Mouse (Mus musculus): ENCODE data around the gene Wbp1. TPM values are rescaled to one million over a fixed set of nuclear protein-coding genes. Genes with fewer than 3 reads are reported as not detected.

Wbp1 gene
- total RNA-seq, 2 experiments from 2014 or later, result 52.7 to 62.3 TPM

DNA sequence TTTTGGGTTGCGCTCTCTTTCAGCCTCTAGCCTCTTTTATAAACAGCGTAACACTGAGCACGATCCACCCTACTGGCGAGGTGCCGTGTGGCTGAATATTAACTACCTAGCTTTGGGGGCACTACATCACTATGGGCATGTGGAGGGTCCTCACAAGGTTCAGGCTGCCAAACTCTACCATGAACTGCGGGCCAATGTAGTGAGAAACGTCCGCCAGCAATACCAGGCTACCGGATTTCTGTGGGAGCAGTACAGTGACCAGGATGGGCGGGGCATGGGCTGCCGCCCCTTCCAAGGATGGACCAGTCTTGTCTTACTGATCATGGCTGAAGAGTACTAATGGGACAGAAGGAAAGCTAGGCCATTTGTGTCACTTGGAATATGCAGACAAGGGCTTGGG is 3.0 kb downstream of the Wbp1 start:
- no peak for DNase-seq (ENCODE audit: low spot score in 2 of 2)

DNA sequence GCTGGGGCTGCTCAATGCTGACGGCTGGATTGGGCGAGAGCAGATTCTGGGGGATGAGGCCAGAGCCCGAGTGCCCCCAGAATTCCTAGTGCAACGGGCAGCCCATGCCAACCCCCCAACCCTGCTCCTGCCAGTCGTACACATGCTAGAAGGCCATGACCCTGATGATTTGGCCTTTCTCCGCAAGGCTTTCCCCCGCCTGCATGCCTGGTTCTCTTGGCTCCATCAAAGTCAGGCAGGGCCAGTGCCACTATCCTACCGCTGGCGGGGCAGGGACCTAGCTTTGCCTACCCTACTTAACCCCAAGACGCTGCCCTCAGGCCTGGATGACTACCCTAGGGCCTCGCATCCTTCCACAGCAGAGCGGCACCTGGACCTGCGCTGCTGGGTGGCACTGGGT is 3.7 kb downstream of the Wbp1 start:
- no peak for DNase-seq (ENCODE audit: low spot score in 2 of 2)

DNA sequence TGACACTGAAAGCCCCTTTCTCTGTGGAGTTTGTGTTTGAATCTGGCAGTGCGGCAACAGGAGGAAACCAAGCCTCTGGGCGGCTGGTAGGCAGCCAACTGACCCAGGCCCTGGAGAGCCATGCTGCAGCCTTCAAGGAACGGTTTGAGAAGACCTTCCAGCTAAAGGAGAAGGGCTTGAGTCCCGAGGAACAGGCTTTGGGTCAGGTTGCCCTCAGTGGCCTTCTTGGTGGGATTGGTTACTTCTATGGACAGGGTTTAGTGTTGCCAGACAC is 4.3 kb downstream of the Wbp1 start:
- no peak for DNase-seq (ENCODE audit: low spot score in 2 of 2)

DNA sequence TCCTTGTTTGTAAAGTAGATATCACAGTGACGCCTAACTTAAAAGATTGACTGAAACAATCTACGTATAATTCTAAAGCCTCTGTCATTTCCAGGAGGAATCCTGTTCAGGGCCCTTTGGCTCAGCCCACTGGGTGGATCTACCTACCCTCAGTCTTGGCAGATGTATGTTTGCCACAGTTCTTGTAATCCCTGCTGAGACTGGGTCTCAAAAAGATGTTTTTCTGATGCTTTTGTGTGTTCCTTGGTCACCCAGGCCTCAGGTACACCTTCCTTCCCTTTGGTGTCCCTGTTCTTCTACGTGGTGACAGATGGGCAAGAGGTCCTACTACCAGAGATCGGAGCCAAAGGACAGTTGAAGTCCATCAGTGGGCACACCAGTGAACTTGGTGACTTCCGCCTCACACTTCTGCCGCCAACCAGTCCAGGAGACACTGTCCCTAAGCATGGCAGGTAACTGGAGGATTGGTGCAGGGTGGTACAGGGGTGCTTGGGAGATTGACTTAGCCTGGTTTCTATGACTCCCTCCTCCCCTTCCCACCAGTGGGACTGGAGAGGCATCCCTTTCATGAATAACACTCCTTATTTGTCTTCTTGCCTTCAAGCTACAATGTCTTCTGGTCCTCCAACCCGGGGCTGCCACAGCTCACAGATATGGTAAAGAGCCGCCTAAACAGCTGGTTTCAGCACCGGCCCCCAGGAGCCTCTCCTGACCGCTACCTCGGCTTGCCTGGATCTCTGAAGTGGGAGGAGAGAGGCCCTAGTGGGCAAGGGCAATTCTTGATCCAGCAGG is 4.8 kb downstream of the Wbp1 start:
- DNase-seq (ENCODE audit: low spot score in 2 of 2), result no peak

DNA sequence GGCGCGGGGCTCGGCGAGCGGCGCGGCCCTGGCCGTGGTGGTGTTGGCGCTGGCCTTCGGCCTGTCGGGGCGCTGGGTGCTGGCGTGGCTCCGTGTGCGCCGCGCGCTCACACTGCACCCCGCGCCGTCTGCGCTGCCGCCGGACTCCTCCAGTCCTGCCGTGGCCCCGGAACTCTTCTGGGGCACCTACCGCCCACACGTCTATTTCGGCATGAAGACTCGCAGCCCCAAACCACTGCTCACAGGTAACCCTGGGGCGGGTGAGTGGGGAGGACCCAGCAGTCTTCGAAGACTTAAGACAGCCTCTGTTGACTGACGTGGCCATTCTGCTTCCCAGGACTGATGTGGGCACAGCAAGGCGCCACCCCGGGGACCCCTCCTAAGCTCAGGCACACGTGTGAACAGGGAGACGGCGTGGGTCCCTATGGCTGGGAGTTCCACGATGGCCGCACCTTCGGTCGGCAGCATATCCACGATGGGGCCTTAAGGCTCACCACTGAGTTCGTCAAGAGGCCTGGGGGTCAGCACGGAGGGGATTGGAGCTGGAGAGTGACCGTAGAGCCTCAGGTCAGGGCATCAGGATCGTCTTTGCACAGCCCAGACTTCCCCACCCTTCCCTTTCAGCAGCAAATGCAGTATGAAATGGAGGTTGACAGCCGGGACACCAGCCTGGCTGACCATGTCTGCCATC is 5.5 kb downstream of the Wbp1 start:
- peak in 1 of 2 experiments; percentile 38 for DNase-seq (ENCODE audit: low spot score in 2 of 2)

DNA sequence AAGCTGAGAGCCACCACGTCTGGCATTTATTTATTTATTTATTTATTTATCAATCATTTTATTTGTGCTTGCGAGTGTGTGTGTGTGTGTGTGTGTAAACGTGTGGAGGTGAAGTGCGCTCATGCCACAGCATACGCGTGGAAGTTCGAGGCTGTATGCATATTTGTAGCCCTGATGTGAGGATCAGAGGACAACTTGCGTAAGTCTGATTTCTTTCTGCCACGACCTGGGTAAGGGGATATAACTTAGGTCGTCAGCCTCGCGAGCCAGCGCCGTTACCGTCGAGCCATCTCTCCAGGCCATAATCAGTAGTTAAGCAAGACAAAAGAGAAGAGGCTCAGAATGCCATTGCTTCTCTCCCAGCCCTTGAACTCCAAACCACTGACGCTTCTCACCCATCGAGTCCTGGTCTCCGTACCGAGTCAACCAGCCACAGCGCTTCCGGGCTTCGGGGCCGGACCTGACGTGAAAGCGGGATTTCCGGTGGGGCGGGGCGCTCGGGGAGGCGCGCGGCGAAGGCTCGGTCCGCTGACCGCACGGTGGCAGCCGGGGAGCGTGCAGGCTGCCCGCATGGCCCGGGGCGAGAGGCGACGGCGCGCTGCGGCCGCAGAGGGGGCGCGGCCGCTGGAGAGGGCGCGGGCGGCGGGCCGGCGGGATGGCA is 6.2 kb downstream of the Wbp1 start, which contains the start of gene Mogs:
Gene Mogs (plus strand): TSS at position 486 of the 661 bp plus-strand sequence.
- peak; percentile 91 to 95 for DNase-seq (ENCODE audit: low spot score in 2 of 2)

DNA sequence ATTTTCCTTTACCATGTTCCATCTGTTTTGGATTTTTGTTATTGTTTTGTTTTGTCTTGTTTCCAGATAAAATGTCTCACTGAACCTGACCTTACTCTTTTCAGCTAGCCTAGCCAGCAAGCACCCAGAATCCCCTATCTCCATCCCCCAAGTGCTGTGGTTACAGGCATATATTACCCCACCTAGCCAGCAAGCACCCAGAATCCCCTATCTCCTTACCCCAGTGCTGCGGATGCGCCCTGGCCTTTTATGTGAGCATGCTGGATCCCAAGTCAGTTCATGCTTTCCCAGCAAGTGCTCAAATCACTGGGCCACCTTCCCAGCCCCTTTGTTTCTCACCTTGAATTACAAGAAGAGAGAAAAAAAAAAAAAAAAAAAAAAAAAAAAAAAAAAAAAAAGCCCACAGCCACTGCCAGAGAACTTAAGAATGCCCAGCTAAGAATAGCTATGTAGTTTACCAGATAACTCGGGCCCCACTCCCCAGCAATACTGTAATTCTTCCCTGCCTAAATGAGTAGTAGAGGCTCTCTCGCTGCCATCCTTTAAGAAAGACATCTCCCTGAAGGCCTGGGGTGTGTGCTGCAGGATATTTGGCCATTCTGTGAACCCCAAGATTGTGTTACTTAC is 9.7 kb downstream of the Wbp1 start:
- DNase-seq (ENCODE audit: low spot score in 2 of 2), result no peak

DNA sequence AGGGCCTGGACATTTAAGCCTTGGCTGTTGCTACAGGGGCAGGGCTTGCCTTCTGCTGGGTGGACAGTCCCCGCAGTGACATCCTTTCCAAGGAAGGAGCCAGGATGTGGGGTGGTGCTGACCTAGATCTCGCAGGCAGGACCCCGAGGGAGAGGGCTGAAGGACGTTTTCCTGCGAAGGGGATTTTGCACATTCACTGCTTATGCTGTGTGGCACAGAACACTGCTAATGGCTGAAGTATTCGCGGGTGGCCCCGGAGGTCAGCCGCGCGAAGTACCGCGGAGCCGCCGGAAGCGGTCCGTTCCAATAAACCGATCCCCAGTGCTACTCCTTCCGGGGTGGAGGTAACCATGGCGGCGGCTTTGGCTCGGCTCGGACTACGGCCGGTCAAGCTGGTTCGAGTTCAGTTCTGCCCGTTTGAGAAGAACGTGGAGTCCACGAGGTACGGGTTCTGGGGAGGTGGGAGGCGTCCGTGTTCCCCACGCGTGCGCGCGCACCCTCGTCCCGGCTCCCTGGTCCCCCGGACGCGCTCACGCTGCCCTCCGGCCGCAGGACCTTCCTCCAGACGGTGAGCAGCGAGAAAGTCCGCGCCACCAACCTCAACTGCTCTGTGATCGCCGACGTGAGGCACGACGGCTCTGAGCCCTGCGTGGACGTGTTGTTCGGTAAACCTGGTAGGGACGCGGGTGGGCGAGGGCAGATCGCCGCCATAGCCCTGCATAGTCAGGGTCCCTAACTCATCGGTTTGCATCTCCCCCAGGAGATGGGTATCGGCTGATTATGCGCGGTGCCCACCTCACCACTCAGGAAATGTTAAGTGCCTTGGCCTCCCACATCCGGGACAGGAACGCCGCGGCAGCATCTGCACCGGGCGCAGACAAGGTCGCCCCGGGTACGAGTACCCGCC is 12.3 kb downstream of the Wbp1 start, which contains the start of gene Mrpl53:
Gene Mrpl53 (plus strand): TSS at position 279 of the 907 bp plus-strand sequence.
- peak; percentile 64 to 86 for DNase-seq (ENCODE audit: low spot score in 2 of 2)

DNA sequence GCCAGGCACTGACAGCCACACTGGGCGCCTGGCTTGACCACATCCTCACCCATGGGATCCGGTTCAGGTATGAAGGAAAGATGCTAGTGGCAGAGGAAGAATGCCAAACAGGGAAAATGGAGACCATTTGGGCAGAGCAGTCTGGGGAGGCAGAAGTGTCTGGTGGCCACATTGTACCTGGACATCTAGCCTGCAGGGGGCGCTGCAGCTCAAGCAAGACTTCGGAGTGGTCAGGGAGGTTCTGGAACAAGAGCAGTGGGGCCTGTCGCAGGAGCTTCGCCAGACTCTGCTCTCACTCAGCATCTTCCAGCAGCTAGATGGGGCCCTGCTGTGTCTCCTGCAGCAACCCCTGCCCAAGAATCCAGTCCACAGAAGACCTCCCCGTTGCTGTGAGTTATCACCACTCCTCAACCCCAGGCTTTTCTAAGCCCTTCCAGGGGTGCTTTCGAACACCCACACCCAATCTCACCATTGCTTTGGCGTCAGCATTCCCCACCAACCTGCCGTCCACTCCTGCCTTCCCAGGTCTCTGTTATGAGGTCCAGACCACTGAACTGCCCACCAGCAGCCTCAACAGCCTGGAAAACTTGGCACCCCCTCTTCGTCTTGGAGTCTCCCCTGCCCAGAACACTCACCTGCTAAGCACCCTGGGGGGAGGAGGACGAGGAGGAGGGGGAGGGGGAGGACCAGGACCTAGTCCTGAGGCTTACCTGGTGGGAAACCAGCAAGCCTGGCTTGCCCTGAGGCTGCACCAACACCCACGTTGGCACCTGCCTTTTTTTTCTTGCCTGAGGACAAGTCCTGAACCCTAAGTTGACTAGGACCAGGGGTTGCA is 13.6 kb downstream of the Wbp1 start:
- peak; percentile 77 to 86 for DNase-seq (ENCODE audit: low spot score in 2 of 2)

DNA sequence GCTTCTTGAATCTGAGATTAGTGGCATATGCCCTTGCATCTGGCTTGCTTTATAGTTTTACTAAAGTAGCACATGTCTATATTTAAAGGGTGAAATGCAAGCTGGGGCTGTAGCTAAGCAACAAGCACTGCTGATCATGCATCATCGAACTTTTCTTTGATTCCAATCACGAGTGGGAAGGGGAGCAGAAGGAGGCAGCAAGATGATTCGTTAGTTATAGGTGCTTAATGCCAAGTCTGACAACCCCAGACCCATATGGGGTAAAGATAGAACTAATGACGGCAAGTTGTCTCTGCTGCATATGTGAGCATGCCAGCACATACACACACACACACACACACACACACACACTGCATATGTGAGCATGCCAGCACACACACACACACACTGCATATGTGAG is 17.2 kb downstream of the Wbp1 start:
- DNase-seq (ENCODE audit: low spot score in 2 of 2), result no peak

DNA sequence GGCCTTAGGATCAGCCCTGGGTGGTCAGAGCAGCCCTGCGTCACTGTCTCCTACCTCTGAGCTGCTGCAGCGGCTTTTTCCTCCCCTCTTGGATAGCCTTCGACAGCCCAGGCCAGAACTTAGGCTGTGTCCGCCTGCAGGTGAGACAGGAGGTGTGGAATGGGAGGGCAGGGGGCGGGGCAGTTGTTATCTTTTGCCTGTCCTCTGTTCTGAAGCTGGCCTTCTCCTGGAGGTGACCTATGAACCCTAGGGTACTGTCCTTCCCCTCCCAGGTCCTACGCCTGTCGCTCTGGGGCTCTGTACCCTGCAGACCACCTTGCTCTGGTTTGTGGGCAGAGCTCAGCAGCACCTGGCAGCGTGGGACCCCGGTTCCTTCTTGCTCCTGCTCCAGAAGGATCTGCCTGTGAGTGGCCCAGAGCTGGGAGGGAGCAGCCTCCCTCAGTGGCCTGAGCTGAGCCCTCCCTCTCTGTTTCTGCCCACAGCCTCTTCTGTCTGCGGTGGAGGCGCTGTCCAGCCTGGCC is 18.2 kb downstream of the Wbp1 start:
- no peak for DNase-seq (ENCODE audit: low spot score in 2 of 2)

DNA sequence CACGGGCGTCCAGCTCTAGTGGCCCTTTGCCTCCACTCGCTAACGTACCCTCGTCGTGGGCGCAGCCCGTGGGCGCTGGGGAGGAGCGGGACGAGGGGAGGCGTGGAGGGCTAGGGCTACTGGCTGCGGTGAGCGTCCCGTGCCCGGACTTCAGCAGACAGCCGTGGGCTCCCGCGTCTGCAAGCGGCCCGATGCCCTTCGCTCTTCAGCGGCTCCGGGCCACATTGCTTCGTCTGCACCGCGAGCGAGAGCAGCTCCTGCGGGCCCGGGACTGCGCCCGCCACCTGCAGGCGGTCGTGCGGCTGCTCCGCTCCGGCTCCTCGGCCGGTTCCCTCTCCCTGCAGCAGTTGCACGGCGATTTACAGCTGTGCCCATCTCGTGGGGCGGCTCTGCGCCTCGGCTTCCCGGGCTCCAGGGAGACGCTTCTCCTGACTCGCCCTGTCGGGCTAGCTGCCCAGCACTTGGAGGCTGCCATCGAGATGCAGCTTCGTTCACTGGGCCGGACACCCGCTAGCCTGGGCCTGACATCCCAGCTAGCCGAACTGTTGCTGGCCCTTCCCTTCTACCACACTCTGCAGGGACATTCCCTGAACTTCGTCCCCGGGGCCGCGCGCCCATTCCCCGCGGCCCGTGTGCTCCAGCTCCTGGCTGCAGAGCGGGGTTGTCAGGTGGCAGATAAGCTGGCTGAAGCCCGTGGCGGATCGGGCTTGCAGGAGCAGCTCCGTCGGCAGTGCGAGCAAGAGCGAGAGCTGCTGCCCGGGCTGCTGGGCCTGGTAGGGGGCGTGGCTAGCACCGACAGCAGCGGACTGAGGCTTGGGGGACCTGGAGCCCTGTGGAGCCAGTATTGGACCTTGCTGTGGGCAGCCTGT is 19.4 kb downstream of the Wbp1 start:
- peak in 1 of 2 experiments; percentile 72 for DNase-seq (ENCODE audit: low spot score in 2 of 2)

DNA sequence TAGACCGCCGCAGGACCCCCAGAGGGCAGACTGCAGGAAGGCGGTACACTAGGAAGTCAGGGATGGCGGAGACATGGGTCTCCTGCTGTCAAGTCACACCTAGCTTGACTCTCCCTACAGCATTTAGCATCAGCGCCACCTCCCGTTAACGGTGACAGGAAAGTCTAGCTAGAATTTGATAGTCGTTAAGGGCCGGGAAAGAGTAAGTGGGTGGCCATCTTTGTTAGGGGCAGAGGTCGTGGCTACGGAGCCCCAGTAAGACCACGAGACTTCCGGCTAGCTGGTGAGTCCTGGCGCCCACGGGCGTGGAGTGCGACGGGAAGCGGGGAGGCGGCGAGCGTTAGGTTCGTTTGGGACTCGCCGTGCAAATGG is 20.1 kb downstream of the Wbp1 start, which contains the start of the genes Ccdc142 and Gm42688:
Gene Ccdc142 (plus strand): TSS at position 286 of the 372 bp plus-strand sequence.
Gene Gm42688 (plus strand): TSS at position 302 of the 372 bp plus-strand sequence.
- DNase-seq (ENCODE audit: low spot score in 2 of 2), result peak; percentile 66 to 87

DNA sequence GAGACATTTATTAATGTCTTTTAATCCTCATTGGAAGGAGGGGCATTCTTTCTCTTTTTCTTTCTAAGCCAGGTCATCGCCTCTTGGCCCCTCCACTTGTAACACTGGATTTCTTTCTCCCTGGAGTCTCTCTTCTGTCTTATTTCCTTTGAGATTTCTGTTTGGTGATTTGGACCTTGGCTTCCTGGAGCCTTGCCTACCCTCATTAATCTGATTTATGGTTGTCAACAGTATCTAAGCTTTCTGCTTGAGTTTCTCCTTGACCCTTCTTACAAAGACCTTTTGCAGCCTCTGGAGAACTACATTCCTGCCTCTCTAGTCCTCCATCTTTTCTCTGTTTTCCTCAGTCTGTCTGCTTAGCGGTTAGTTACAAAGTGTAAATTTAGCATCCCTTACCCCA is 22.9 kb downstream of the Wbp1 start:
- DNase-seq (ENCODE audit: low spot score in 2 of 2), result no peak

DNA sequence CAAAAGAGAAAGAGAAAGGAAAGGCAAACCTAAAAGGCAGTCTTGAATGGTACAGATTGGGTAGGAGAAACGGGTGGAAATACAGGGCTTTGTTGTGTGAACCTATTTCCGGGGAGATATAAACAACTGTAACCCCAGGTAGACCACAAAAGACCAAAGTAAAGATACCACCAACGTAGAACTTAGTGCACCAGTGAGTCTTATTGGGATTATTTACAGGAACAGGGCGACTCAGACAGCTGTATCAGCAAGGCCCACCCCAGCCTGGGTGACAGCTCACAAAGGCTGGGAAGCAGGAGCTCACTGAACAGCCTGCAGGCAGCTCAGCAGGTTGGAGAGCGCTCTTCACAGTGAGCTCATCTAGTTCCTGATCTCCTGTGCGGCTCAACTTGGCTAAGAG is 25.4 kb downstream of the Wbp1 start:
- DNase-seq (ENCODE audit: low spot score in 2 of 2), result no peak

DNA sequence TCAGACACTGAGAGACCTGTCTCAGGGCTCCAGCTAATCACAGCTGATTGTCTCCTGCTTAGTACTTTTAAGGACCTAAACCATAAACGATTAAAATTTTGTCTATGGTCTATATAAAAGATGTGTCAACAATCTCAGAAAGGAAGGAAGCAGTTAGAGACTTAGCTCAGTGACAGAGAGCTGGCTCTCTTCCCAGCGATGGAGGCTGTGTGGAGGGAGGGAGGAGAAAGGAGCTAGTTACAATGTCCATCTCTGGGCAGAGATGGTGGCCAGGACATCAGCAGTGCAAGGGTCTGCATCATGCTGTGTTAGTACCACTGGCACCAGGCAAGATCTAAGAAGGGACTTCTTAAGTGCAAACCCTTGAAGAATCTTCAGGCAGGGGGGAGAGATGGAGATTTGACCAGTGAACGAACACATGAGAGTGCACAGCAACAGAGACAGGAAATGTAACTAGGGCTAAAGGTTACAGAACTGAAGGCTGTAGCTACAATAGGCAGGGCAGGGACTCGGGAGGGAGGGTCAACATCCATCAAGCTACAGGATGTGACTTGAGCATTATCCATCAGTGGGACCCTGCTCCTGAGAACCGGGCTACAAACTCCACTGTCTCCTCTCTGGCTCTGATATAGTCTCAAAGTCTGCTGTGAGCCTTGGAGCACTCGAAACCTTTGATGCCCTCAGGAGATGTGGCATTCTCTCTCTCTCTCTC is 28.8 kb downstream of the Wbp1 start:
- no peak for DNase-seq (ENCODE audit: low spot score in 2 of 2)

DNA sequence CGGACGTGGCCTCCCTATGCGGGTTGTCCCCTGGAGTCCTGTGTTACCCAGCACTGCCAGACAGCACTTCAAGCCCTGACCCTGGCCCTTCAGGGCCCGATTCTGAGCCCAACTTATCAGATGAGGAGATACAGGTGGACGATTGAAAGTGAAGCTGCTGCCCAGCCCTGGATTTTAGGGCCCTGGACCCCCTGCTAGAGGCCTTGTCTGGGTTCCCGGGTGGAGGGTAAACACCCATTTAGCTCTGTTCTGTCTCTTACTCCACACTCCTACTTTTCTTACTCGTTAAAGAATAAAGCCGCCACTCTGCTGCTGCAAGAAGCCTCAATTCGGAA is 33.5 kb downstream of the Wbp1 start:
- no peak for DNase-seq (ENCODE audit: low spot score in 2 of 2)
